Mouse (Mus musculus) limb, embryonic 14.5 days (tissue): ENCODE data around the gene Adgrb2. TPM values are rescaled to one million over a fixed set of nuclear protein-coding genes. Genes with fewer than 3 reads are reported as not detected.

Experiments used
- ATAC-seq: fragments of 200-750 bp; cut with Nextera tagmentation; 2 replicates; pipeline ENCODE4 v1.8.0; 2017; ENCODE audit warnings: low read depth, moderate number of reproducible peaks, moderate TSS enrichment; ENCODE audit not compliant: low FRiP score
- DNase-seq: peaks from one replicate; pipeline ENCODE4 v3.0.0-alpha.2; 2015; ENCODE audit warnings: low spot score
- H3K27ac ChIP-seq: fragments of 300-500 bp; sonication (generic); replicated peaks from 2 replicates; pipeline ENCODE4 v1.5.1; 2014; ENCODE audit warnings: low read depth, mild to moderate bottlenecking, low read length, moderate library complexity, mixed read lengths
- H3K27me3 ChIP-seq: fragments of 300-500 bp; sonication (generic); 2 replicates; pipeline ENCODE4 v1.6.1; 2014; ENCODE audit warnings: low read length, mixed read lengths; ENCODE audit not compliant: control insufficient read depth, insufficient read depth
- H3K36me3 ChIP-seq: fragments of 300-500 bp; sonication (generic); 2 replicates; pipeline ENCODE4 v1.6.1; 2014; ENCODE audit warnings: mild to moderate bottlenecking, low read length, moderate library complexity, mixed read lengths; ENCODE audit not compliant: control insufficient read depth, insufficient read depth
- H3K4me1 ChIP-seq: fragments of 300-500 bp; sonication (generic); 2 replicates; pipeline ENCODE4 v1.6.1; 2014; ENCODE audit warnings: antibody characterized with exemption, low read length, mixed read lengths; ENCODE audit not compliant: control insufficient read depth, insufficient read depth
- H3K4me2 ChIP-seq: fragments of 300-500 bp; sonication (generic); replicated peaks from 2 replicates; pipeline ENCODE4 v1.6.1; 2014; ENCODE audit warnings: low read depth, mild to moderate bottlenecking, low read length, moderate library complexity; ENCODE audit not compliant: severe bottlenecking
- H3K4me3 ChIP-seq: fragments of 300-500 bp; sonication (generic); replicated peaks from 2 replicates; pipeline ENCODE4 v1.5.1; 2014; ENCODE audit warnings: low read length
- H3K9ac ChIP-seq: fragments of 300-500 bp; sonication (generic); 2 replicates; pipeline ENCODE4 v1.6.1; 2014; ENCODE audit warnings: mild to moderate bottlenecking, low read depth, low read length, moderate library complexity; ENCODE audit not compliant: severe bottlenecking
- H3K9me3 ChIP-seq: fragments of 300-500 bp; sonication (generic); 2 replicates; pipeline ENCODE4 v1.6.1; 2016; ENCODE audit warnings: low read length; ENCODE audit not compliant: control insufficient read depth
- POLR2A ChIP-seq: fragments of 200-500 bp; IDR thresholded peaks from 2 replicates; pipeline ENCODE4 v1.8.0; 2012; ENCODE audit warnings: inconsistent platforms, mild to moderate bottlenecking, moderate library complexity, borderline replicate concordance; ENCODE audit not compliant: insufficient read depth, insufficient read length; ENCODE audit errors: extremely low read depth
- WGBS: fragments of 180-500 bp; shearing (Covaris S2); extraction: QIAGEN DNeasy Blood & Tissue Kit; methylation state at CpG from one replicate; pipeline ENCODE4 v1.1.7; 2014; 5-methylcytosine and 5-hydroxymethylcytosine counted together
- polyA plus RNA-seq, 2 experiments: library from polyadenylated mRNA; depleted of rRNA in 1 of 2; stranded (reverse) in 1 of 2; unstranded in 1 of 2; fragments of >200 nt; fragmentation: Nextera tagmentation in 1 of 2; extraction: Ambion mirVana in 1 of 2; gene quantifications; 2 replicates each; pipeline versions ENCODE4 v1.2.1 to v1.2.3; 2012 to 2014

The Adgrb2 gene
- polyA plus RNA-seq, 2 experiments: 7.2 to 52.3 TPM

GRCm38 (mm10) chr4:129995255-129995654 lies 10.6 kb downstream of the Adgrb2 start:
- no peak overlapping the region for H3K9ac ChIP-seq
- ATAC-seq (no peak), DNase-seq (no peak)
- H3K4me2 ChIP-seq: no peak overlapping the region
- no peaks in the 10 kb centered on the region for H3K4me1 ChIP-seq
- H3K36me3 ChIP-seq: peaks cover 14% of the 10 kb centered on the region; the same call in 1 of the 2 replicates
- no peaks in the 10 kb centered on the region for H3K27me3 ChIP-seq
- no peak overlapping the region for H3K27ac ChIP-seq
- no peak overlapping the region for H3K4me3 ChIP-seq
- TF ChIP-seq POLR2A: no peak
- H3K9me3 ChIP-seq: no peaks in the 10 kb centered on the region
- 84% methylated on average over 6 of the region's 8 CpGs for WGBS

- H3K27ac ChIP-seq: no peak overlapping the region
- DNase-seq (no peak), ATAC-seq (no peak)
- TF ChIP-seq POLR2A: no peak
- H3K4me2 ChIP-seq: no peak overlapping the region
- no peak overlapping the region for H3K9ac ChIP-seq
- H3K4me1 ChIP-seq: 0 out of 2 replicates have a peak, but pooled peaks cover 3% of the 10 kb centered on the region
- H3K4me3 ChIP-seq: no peak overlapping the region
- peaks cover 14% of the 10 kb centered on the region; the same call in 1 of the 2 replicates for H3K36me3 ChIP-seq
- 87% methylated on average over 4 of the region's 4 CpGs for WGBS
- H3K9me3 ChIP-seq: no peaks in the 10 kb centered on the region
- no peaks in the 10 kb centered on the region for H3K27me3 ChIP-seq
Observed at GRCm38 (mm10) chr4:129996015-129996414, 11.3 kb downstream of the Adgrb2 start.

GRCm38 (mm10) chr4:129998124-129998523 lies 13.5 kb downstream of the Adgrb2 start:
- no peak for TF ChIP-seq POLR2A
- ATAC-seq (no peak), DNase-seq (no peak)
- H3K4me2 ChIP-seq: no peak overlapping the region
- no peak overlapping the region for H3K27ac ChIP-seq
- H3K36me3 ChIP-seq: peaks cover 2% of the 10 kb centered on the region; the same call in 1 of the 2 replicates
- H3K9me3 ChIP-seq: no peaks in the 10 kb centered on the region
- H3K4me1 ChIP-seq: peaks cover 14% of the 10 kb centered on the region
- H3K27me3 ChIP-seq: no peaks in the 10 kb centered on the region
- no peak overlapping the region for H3K9ac ChIP-seq
- 46% methylated on average over 11 of the region's 11 CpGs for WGBS
- no peak overlapping the region for H3K4me3 ChIP-seq

- Histone ChIP-seq H3K27ac (no peak overlapping the region), H3K9me3 (no peaks in the 10 kb centered on the region), H3K9ac (no peak overlapping the region), H3K27me3 (no peaks in the 10 kb centered on the region; the same call in 1 of the 2 replicates), H3K36me3 (no peaks in the 10 kb centered on the region), H3K4me3 (no peak overlapping the region), H3K4me2 (no peak overlapping the region), H3K4me1 (peaks cover 17% of the 10 kb centered on the region)
- 36% methylated on average over 5 of the region's 5 CpGs for WGBS
- no peak for TF ChIP-seq POLR2A
- DNase-seq (no peak), ATAC-seq (no peak)
Observed at GRCm38 (mm10) chr4:130001710-130002109, 17.0 kb downstream of the Adgrb2 start.

- Histone ChIP-seq H3K27me3 (no peaks in the 10 kb centered on the region; the same call in 1 of the 2 replicates), H3K9ac (no peak overlapping the region), H3K27ac (no peak overlapping the region), H3K4me2 (no peak overlapping the region), H3K4me1 (peaks cover 17% of the 10 kb centered on the region), H3K9me3 (no peaks in the 10 kb centered on the region), H3K4me3 (no peak overlapping the region), H3K36me3 (no peaks in the 10 kb centered on the region)
- no peak for TF ChIP-seq POLR2A
- ATAC-seq: no peak
- DNase-seq: no peak
- WGBS: 64% methylated on average over 10 of the region's 10 CpGs
Observed at GRCm38 (mm10) chr4:130002157-130002556, 17.5 kb downstream of the Adgrb2 start.

- TF ChIP-seq POLR2A: no peak
- H3K4me2 ChIP-seq: no peak overlapping the region
- H3K27ac ChIP-seq: no peak overlapping the region
- peaks cover 17% of the 10 kb centered on the region for H3K4me1 ChIP-seq
- H3K4me3 ChIP-seq: no peak overlapping the region
- no peaks in the 10 kb centered on the region for H3K9me3 ChIP-seq
- 58% methylated on average over 9 of the region's 9 CpGs for WGBS
- DNase-seq: no peak
- no peak overlapping the region for H3K9ac ChIP-seq
- ATAC-seq: no peak
- peaks cover 15% of the 10 kb centered on the region for H3K36me3 ChIP-seq
- no peaks in the 10 kb centered on the region; the same call in 1 of the 2 replicates for H3K27me3 ChIP-seq
Observed at GRCm38 (mm10) chr4:130005593-130005992, 20.9 kb downstream of the Adgrb2 start.
